Mouse (Mus musculus) left cerebral cortex, adult 18-20 months (tissue): ENCODE results near the gene Plscr4. TPM values are rescaled to one million over a fixed set of nuclear protein-coding genes. Genes with fewer than 3 reads are reported as not detected.

Experiments used
- DNase-seq, 2 experiments: peaks; one replicate each; pipeline ENCODE4 v3.0.0; 2021 to 2022; ENCODE audit warnings: low spot score in 2 of 2, mixed read lengths in 1 of 2
- long read RNA-seq, 2 experiments: library from polyadenylated mRNA; stranded (forward); transcript quantifications; one replicate each; pipeline ENCODE4 v2.0.0; 2021
- total RNA-seq, 2 experiments: library from RNA; stranded (reverse); gene quantifications; 2 replicates each; pipeline ENCODE4 v1.2.3; 2021

Gene Plscr4
- 1 to 10 TPM; 1.5 to 1.6 TPM for total RNA-seq
- long read RNA-seq, experiment 1, transcript Plscr4-201 (9 exons, 3,204 nt): major isoform, 6 of 6 reads
- long read RNA-seq, experiment 1, partial matches to known transcripts: 0 of 6 reads
- long read RNA-seq, experiment 1, other reads (novel, unspliced or antisense): 0 of 6 reads
- long read RNA-seq, experiment 2, transcript Plscr4-201 (9 exons, 3,204 nt): major isoform, 5 of 6 reads
- long read RNA-seq, experiment 2, partial matches to known transcripts: 1 of 6 reads
- long read RNA-seq, experiment 2, other reads (novel, unspliced or antisense): 0 of 6 reads

DNA sequence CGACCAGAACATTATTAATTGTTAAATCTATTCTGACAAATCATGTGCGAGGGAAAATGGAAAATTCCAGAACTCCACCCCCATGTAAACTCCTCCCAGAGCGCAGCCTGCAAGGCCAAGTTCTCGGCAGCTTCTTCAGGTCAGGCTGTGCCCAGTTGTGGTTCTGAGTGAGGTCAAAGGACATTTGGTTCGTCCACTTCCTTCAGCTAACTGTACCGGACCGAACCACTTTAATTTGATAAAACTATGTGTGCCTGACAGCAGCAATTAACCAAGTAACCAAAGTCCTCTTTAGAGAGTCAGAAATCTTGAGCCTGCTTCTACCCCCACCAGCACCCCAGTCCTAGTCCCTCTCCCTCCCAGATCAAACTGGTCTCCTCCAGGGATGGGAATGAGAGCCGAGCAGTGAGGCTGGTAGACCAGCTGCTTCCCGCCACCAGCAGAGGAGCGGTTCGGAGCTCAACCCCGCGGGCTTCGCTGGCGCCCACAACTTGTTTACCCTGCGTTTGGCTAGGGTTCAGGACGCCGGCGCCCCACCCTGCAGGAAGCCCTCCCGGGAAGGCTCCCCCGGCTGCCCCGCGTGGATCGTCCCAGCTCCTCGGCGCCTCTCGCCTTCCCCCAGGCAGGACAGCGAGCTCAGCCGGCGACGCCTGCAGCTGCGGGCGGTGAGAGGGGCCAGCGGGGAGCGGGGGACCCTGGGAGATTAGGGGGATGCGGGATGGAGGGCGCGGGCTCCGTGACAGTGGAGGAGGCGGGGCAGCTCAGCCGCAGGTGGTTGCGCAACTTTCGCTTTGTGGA lies at the start of gene Plscr4:
Gene Plscr4 (plus strand): TSS at position 113 of the 798 bp plus-strand sequence.
- peak; percentile 5 to 11 for DNase-seq

GRCm38 (mm10) chr9:92410225-92410624 lies 46.9 kb upstream of the Plscr4 start:
- no peak for DNase-seq

DNA sequence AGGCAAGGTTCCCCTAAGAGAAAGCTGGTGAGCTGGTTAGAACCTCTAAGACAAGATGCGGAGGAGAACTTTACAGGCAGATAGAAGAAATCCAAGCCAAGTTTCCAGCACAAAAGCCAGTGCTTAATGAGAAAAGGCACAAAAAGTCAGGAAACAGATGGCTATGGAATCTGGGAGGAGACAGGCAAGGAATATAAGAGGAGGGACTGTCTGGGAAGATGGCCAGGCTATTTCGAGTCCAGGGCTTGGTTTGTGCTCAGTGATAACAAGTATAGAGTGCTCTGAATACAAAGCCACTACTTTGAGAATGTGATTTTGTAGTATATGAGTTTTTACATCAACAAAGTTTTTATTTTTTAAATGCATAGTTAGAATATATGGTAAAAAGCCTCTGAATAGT lies 45.1 kb upstream of the Plscr4 start:
- peak in 1 of 2 experiments; percentile 21 for DNase-seq

DNA sequence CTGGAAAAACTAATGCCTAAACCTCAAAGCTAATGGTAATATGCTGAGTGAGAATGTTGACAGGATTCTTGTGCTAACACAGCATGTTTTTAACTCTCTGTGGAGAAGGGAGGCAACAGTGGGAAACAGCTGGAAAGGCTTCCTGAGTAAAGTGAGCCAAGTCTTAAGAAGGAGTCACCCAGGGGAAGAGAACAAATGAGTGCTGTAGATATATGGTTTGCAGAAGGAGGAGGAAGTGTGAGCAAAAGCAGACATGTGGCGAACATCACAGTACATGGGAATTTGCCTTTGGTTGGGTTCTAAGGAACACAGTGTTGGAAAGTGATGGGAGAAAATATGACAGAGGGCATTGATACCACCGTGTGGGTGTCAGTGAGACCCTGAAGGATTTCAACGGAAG lies 43.5 kb upstream of the Plscr4 start:
- DNase-seq: no peak

DNA sequence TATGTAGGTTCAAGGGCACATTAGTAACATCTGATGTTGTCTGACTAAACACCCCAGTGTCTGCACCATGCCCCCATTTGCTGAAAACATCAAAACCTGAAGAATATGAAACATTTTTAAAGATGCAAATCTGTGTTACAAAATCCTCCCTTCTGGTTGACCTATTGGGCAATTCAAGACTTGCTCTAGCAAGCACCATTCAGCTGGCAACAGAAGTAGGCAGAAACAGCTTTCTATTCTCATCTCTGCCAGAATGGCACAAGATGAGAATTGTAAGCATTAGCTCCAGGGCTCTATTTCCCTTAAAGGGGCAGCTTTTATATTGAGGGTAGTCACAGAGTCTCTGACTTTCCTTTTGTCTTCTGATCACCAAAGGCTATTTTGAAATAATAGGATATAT lies 19.4 kb upstream of the Plscr4 start:
- no peak for DNase-seq

- DNase-seq: no peak
Observed at GRCm38 (mm10) chr9:92441468-92441867, 15.7 kb upstream of the Plscr4 start.

DNA sequence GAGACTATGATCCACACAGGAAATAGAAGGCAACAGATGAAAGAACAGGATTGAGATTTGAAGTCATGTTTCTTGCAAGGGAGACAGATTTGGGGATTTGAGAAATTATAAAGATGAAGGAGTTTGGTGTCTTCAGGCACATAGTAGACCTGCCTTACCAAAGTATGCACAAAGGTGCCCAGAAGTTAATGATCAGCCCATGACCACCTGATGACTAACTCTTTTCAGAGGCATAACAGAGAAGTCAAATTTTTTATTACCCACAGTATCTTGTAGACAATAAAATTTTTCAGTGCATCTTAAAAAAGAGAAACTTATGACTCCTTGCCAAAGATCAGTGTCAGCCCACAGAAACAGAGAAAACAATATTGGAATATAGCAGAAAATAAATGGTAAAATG lies 12.6 kb upstream of the Plscr4 start:
- no peak for DNase-seq

GRCm38 (mm10) chr9:92456605-92457004 lies 568 bp upstream of the Plscr4 start:
- no peak for DNase-seq

DNA sequence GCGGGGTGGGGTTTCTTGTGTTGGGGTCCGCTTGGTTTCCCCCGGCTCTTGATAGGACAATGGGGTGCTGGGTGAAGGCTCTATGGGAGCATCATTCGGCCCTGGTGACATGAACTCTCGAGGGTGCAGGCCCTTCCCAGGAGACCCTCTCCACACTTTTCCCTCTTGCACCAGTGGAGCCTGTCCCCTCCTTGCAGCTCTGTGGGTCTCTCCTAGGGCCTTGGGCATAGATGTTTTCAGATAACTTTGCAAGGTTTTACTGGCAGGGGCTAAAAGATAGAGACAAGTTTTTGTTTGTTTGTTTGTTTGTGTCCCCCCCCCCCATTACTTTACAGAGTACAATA lies 858 bp downstream of the Plscr4 start:
- DNase-seq: no peak

DNA sequence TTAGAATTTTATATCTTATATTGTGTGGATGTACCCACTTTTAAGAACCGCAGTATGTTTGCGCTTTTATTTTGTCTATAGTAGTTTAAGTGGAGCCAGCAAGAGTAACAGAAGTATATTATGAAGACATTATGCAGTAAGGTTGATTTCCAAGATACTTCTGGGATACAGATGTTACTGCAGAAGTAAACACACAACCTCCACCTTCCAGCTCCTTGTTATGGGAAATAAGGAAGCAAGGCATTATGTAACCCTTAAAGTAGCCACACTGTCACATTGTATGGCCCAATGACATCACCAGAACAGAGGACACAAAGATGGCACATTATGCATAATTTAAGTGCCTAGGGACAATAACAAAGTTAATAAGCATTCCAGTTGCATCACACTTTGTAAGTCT lies 1.2 kb downstream of the Plscr4 start:
- DNase-seq: no peak

DNA sequence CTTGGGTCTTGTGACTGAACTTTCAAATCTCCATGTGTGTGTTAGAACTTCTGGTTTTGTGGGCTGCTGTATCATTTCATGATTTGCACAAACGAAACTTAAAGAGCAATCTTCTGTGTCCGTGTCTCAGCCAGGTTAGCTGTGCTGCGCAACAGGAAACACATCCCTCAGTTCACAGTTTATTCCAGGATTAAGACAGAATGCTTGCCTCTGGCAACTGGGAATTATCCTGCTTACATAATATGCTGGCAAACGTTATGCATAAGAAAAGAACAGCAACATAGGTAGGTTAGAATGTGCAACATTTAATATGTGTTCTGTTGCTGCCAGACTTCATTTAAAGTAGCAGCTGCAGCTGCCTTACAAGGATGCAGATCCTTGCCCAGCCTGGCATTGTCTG lies 10.6 kb downstream of the Plscr4 start:
- DNase-seq: no peak

- no peak for DNase-seq
Observed at GRCm38 (mm10) chr9:92472256-92472855, 15.2 kb downstream of the Plscr4 start.

DNA sequence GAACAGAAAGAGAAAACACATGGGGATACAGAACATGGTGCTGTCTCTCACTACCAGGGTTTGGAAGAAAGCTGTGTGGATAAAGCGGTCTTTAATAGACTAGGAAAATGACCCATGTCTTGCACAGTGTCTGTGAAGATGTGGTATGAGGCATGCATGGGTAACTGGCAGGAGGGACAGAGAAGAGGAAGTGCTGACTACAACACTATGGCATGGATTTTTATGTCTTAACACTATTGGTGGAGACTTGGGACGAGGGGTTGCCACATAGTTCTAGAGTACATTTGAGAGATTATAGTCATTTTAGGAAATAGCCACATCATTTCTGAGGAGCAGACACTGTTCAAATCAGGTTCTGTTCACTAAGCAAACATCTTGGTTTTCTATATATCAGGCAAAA lies 16.0 kb downstream of the Plscr4 start:
- DNase-seq: no peak

- DNase-seq: no peak
Observed at GRCm38 (mm10) chr9:92474244-92474643, 17.1 kb downstream of the Plscr4 start.

GRCm38 (mm10) chr9:92481663-92482062 lies 24.5 kb downstream of the Plscr4 start:
- DNase-seq: no peak

DNA sequence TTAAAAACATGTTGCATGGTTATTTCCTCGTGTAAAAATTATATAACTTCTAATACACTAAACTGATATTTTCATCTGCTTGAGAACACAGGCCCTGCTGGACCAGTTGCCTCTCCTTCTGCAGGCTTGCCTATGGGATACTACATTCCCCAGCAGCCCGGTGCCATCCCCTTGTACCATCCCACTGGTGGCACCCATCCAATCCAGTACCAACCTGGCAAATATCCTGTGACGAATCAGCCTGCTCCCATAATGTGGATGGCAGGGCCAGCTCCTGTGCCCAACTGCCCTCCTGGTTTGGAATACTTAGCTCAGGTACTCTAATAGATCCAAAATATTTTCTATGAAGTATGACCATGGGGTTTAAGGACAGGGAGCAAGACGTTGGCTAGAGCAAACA lies 25.4 kb downstream of the Plscr4 start:
- no peak for DNase-seq

- DNase-seq: no peak
Observed at GRCm38 (mm10) chr9:92484710-92485267, 27.6 kb downstream of the Plscr4 start.

DNA sequence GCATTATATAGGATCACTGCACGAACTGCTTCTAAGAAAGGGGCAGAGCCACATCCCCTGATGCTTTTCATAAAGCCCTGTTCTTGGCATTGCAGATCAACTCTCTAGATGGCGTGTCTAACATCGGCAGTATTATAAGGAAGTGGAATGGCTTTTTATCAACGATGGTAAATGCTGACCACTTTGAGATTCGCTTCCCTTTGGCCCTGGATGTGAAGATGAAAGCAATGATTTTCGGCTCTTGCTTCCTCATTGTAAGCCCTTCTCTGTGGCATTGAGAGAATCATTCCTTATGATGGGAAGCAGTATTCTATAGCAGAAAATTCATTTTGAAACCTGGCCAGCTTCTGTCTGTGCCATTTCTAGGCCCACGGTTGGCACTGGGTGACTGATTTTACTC lies 32.7 kb downstream of the Plscr4 start:
- DNase-seq: no peak

- DNase-seq: no peak
Observed at GRCm38 (mm10) chr9:92490319-92490718, 33.1 kb downstream of the Plscr4 start.

GRCm38 (mm10) chr9:92491274-92491673 lies 34.1 kb downstream of the Plscr4 start:
- no peak for DNase-seq

DNA sequence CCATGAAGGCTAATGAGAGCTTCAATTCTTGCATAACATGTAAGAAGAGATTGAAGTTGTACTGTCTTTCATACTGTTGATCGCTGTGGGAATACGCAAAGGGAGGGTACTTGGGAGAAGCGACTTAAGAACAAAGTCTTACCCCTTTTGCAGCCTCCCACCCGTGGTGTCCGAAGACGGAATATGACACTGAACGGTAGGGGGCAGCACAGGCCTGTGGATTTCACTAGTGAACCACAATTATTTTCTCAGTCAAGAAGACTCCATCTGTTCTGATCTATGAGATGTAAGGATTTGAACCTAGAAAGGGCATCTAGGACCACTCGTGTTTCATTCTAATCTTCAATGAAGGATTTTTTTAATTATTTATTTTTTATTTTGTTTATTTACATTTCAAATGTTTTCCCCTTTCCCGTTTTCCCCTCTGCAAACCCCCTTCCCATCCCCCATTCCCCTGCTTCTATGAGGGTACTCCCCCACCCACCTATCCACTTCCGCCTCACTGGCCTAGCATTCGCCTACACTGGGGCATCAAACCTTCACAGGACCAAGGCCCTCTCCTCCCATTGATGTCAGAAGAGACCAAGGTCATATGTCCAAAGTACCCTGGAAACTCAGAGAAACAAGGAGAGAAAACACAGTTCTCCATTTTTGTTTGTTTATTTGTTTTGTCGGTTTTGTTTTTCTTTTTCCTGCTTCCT lies 42.7 kb downstream of the Plscr4 start:
- DNase-seq: peak; percentile 82 to 92
